Mouse (Mus musculus): ENCODE data around the gene Cers6. TPM values are rescaled to one million over a fixed set of nuclear protein-coding genes. Genes with fewer than 3 reads are reported as not detected.

Gene Cers6
- polyA plus RNA-seq, 1 experiment from 2014 or later: 40.5 TPM

GRCm38 (mm10) chr2:68978660-68979604 lies 117.7 kb downstream of the Cers6 start:
- Histone ChIP-seq H3K4me1 (replicated peaks) (0 out of 2 replicates have a peak, but pooled peaks cover 12% of the 10 kb centered on the region), H3K9me3 (no peaks in the 10 kb centered on the region), H3K27me3 (replicated peaks) (no peaks in the 10 kb centered on the region), H3K36me3 (no peaks in the 10 kb centered on the region), H3K9ac (no peak overlapping the region), H3K27ac (no peak overlapping the region), H3K4me2 (replicated peaks) (no peak overlapping the region), H3K4me3 (replicated peaks) (no peak overlapping the region)
- peak; percentile 61; the same call in 1 of the 2 replicates for ATAC-seq
- WGBS: 55% methylated on average over 12 of the region's 12 CpGs

- H3K4me2 ChIP-seq (replicated peaks): no peak overlapping the region
- no peak overlapping the region for H3K4me3 ChIP-seq (replicated peaks)
- no peaks in the 10 kb centered on the region for H3K36me3 ChIP-seq
- 61% methylated on average over 9 of the region's 9 CpGs for WGBS
- no peaks in the 10 kb centered on the region for H3K27me3 ChIP-seq (replicated peaks)
- no peaks in the 10 kb centered on the region for H3K9me3 ChIP-seq
- no peak overlapping the region for H3K9ac ChIP-seq
- ATAC-seq: no peak
- H3K4me1 ChIP-seq (replicated peaks): 0 out of 2 replicates have a peak, but pooled peaks cover 12% of the 10 kb centered on the region
- H3K27ac ChIP-seq: no peak overlapping the region
Measured at GRCm38 (mm10) chr2:68981302-68981701, 120.1 kb downstream of the Cers6 start.

DNA sequence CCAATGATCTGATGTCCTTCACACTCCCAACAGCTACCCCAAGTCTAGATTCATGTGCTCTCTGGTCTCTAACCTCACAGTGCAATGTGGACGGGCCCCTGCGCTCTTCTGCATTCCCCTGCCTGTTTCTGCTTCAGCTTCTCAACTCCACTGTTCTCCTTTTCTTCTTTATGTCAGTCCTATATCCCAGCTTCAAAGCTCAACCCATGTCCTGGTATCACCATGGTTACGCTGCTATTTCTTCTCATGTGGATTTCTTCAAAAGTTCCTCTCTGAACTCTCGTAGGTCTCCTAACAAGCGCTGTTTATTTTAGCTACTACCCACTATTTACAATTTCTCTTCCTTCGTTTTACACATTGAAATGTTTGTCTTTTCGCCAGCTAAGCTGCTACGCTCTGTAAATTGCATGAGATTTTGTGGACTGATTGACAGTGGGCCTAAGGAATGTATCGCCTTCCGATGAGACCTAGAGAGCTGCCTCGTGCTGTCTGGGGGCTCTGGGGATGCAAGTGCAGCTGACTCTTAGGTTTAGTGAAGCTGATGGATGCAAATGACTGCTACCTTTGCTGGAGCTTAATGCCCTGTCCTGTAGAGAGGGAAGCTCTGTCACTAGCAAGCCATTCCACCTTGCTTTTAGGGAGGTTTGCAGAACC lies 120.6 kb downstream of the Cers6 start:
- peak; percentile 46; the same call in 1 of the 2 replicates for ATAC-seq
- Histone ChIP-seq H3K27me3 (replicated peaks) (no peaks in the 10 kb centered on the region), H3K27ac (0 out of 2 replicates have a peak overlapping the region, but pooled peaks have one; percentile 22), H3K4me1 (replicated peaks) (0 out of 2 replicates have a peak, but pooled peaks cover 12% of the 10 kb centered on the region), H3K4me2 (replicated peaks) (no peak overlapping the region), H3K9ac (no peak overlapping the region), H3K9me3 (no peaks in the 10 kb centered on the region), H3K36me3 (no peaks in the 10 kb centered on the region), H3K4me3 (replicated peaks) (no peak overlapping the region)
- 41% methylated on average over 11 of the region's 11 CpGs for WGBS

GRCm38 (mm10) chr2:68982979-68983378 lies 121.7 kb downstream of the Cers6 start:
- H3K9ac ChIP-seq: no peak overlapping the region
- 76% methylated on average over 3 of the region's 3 CpGs for WGBS
- no peaks in the 10 kb centered on the region for H3K27me3 ChIP-seq (replicated peaks)
- H3K36me3 ChIP-seq: no peaks in the 10 kb centered on the region
- H3K27ac ChIP-seq: no peak overlapping the region
- no peak for ATAC-seq
- 0 out of 2 replicates have a peak, but pooled peaks cover 12% of the 10 kb centered on the region for H3K4me1 ChIP-seq (replicated peaks)
- no peaks in the 10 kb centered on the region for H3K9me3 ChIP-seq
- H3K4me3 ChIP-seq (replicated peaks): no peak overlapping the region
- no peak overlapping the region for H3K4me2 ChIP-seq (replicated peaks)

DNA sequence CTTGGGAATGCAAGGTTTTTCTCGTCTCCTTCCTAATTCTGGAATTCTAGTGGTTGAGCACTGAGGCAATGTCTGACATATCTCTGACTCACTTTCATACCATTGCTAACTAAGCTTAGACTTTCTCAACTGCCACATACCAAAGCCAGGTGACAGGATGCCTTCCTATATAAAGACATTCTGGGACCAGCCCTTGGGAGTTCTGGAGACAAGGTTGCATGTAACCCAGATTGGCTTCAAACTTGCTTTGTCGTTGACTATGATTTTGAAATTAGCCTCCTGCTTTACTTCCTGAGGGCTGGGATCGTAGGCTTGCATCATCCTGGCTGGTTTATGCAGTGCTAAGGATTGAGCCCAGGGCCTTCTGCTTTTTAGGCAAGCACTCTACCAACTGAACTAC lies 122.2 kb downstream of the Cers6 start:
- H3K36me3 ChIP-seq: no peaks in the 10 kb centered on the region
- no peak overlapping the region for H3K9ac ChIP-seq
- no peaks in the 10 kb centered on the region for H3K9me3 ChIP-seq
- H3K4me3 ChIP-seq (replicated peaks): no peak overlapping the region
- ATAC-seq: no peak
- no peaks in the 10 kb centered on the region for H3K27me3 ChIP-seq (replicated peaks)
- no peak overlapping the region for H3K4me2 ChIP-seq (replicated peaks)
- 89% methylated on average over 3 of the region's 3 CpGs for WGBS
- no peak overlapping the region for H3K27ac ChIP-seq
- 0 out of 2 replicates have a peak, but pooled peaks cover 12% of the 10 kb centered on the region for H3K4me1 ChIP-seq (replicated peaks)

DNA sequence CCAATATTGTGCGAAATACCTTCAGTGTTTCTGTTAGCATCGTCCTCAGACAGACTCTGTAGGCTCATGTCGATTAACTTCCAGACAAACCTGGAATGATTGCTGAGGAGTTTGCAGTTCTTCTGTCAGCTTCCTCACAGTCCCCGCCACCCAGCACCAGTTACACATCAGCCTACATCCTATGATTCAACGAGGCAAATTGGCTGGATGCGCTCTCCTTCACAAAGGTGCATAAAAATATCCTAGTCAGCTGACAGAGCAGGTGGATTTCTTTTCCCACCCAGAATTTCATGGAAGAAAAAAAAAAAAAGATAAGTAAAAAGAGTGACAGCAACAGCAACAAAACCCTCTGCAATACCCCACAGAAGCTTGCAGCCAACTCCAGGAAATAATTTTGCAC lies 127.9 kb downstream of the Cers6 start:
- no peak overlapping the region for H3K27ac ChIP-seq
- ATAC-seq: no peak
- no peaks in the 10 kb centered on the region for H3K36me3 ChIP-seq
- H3K9ac ChIP-seq: no peak overlapping the region
- no peaks in the 10 kb centered on the region for H3K4me1 ChIP-seq (replicated peaks)
- no peak overlapping the region for H3K4me3 ChIP-seq (replicated peaks)
- no peaks in the 10 kb centered on the region for H3K27me3 ChIP-seq (replicated peaks)
- 89% methylated on average over 6 of the region's 6 CpGs for WGBS
- no peak overlapping the region for H3K4me2 ChIP-seq (replicated peaks)
- no peaks in the 10 kb centered on the region for H3K9me3 ChIP-seq

GRCm38 (mm10) chr2:68992629-68993028 lies 131.4 kb downstream of the Cers6 start:
- Histone ChIP-seq H3K27ac (no peak overlapping the region), H3K4me3 (replicated peaks) (no peak overlapping the region)
- peak; percentile 91 for ATAC-seq

GRCm38 (mm10) chr2:68994441-68994840 lies 133.2 kb downstream of the Cers6 start:
- H3K9ac ChIP-seq: no peak overlapping the region
- H3K4me1 ChIP-seq (replicated peaks): no peaks in the 10 kb centered on the region
- no peak overlapping the region for H3K4me2 ChIP-seq (replicated peaks)
- no peak overlapping the region for H3K4me3 ChIP-seq (replicated peaks)
- H3K36me3 ChIP-seq: no peaks in the 10 kb centered on the region
- ATAC-seq: no peak
- no peaks in the 10 kb centered on the region for H3K9me3 ChIP-seq
- H3K27me3 ChIP-seq (replicated peaks): no peaks in the 10 kb centered on the region
- no peak overlapping the region for H3K27ac ChIP-seq

More at GRCm38 (mm10) chr2:68992629-68993028, 131.4 kb downstream of the Cers6 start:
- Histone ChIP-seq H3K4me2 (replicated peaks) (no peak overlapping the region), H3K27me3 (replicated peaks) (no peaks in the 10 kb centered on the region), H3K36me3 (no peaks in the 10 kb centered on the region), H3K4me1 (replicated peaks) (no peaks in the 10 kb centered on the region), H3K9me3 (no peaks in the 10 kb centered on the region), H3K9ac (no peak overlapping the region)
- WGBS: 83% methylated on average over 5 of the region's 5 CpGs

DNA sequence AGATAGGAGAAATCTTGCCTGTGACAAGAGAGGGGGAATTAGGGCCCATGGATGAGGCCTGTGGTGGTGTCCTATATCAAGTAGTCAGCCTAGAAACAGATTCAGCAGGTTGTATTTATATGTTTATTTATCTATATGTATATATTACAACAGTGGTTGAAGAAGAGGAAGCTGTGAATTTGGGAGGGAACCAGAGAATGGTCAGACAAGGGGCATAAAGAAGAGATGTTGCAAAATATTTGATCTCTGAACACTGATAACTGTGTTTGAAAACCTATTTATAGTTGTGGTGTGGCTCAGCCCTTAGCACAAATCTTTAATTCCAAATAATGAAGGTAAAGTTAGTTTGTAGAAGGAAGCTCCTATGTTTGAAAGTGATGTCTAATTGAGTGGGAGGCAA lies 134.5 kb downstream of the Cers6 start:
- no peaks in the 10 kb centered on the region for H3K36me3 ChIP-seq
- no peaks in the 10 kb centered on the region for H3K27me3 ChIP-seq (replicated peaks)
- no peak overlapping the region for H3K4me3 ChIP-seq (replicated peaks)
- H3K27ac ChIP-seq: no peak overlapping the region
- no peaks in the 10 kb centered on the region for H3K4me1 ChIP-seq (replicated peaks)
- no peaks in the 10 kb centered on the region for H3K9me3 ChIP-seq
- no peak overlapping the region for H3K4me2 ChIP-seq (replicated peaks)
- ATAC-seq: no peak
- H3K9ac ChIP-seq: no peak overlapping the region

- 71% methylated on average over 1 of the region's 1 CpGs for WGBS
- H3K27me3 ChIP-seq (replicated peaks): no peaks in the 10 kb centered on the region
Measured at GRCm38 (mm10) chr2:68996268-68996667, 135.0 kb downstream of the Cers6 start.

DNA sequence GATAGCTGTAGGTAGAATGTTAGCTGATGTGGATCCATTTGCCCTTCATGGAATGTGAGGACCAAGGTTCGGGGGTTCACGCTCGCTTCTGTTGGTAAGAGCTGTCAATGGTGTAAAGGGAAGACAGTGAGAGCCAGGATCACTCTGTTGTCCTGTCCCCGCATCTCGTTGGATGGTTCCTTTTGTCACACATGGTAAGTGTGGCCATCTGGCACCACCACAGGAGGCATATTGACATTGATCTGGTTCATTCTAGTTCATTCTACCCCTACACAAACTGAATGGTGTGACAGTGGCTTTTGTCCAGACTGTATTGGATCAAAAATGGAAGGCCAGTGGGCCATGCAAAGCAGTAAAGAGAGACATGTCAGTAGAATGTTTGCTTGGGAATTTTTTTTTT lies 142.8 kb downstream of the Cers6 start:
- Histone ChIP-seq H3K27me3 (replicated peaks) (no peaks in the 10 kb centered on the region), H3K4me3 (replicated peaks) (no peak overlapping the region), H3K4me1 (replicated peaks) (no peaks in the 10 kb centered on the region), H3K36me3 (no peaks in the 10 kb centered on the region), H3K4me2 (replicated peaks) (no peak overlapping the region), H3K27ac (no peak overlapping the region), H3K9me3 (no peaks in the 10 kb centered on the region), H3K9ac (no peak overlapping the region)
- no peak for ATAC-seq
- WGBS: 93% methylated on average over 5 of the region's 5 CpGs

More at GRCm38 (mm10) chr2:68996268-68996667, 135.0 kb downstream of the Cers6 start:
- H3K4me3 ChIP-seq (replicated peaks): no peak overlapping the region
- H3K36me3 ChIP-seq: no peaks in the 10 kb centered on the region
- H3K9ac ChIP-seq: no peak overlapping the region
- no peak for ATAC-seq
- H3K9me3 ChIP-seq: no peaks in the 10 kb centered on the region
- no peak overlapping the region for H3K27ac ChIP-seq
- H3K4me1 ChIP-seq (replicated peaks): no peaks in the 10 kb centered on the region
- no peak overlapping the region for H3K4me2 ChIP-seq (replicated peaks)

- Histone ChIP-seq H3K27ac (no peak overlapping the region), H3K9me3 (no peaks in the 10 kb centered on the region), H3K4me1 (replicated peaks) (no peaks in the 10 kb centered on the region), H3K4me2 (replicated peaks) (no peak overlapping the region), H3K9ac (no peak overlapping the region), H3K36me3 (no peaks in the 10 kb centered on the region), H3K4me3 (replicated peaks) (no peak overlapping the region), H3K27me3 (replicated peaks) (no peaks in the 10 kb centered on the region)
- ATAC-seq: no peak
- 78% methylated on average over 7 of the region's 7 CpGs for WGBS
Measured at GRCm38 (mm10) chr2:69011392-69011791, 150.2 kb downstream of the Cers6 start.
